Mouse (Mus musculus): ENCODE measurements around the gene Ralgps1. TPM values are rescaled to one million over a fixed set of nuclear protein-coding genes. Genes with fewer than 3 reads are reported as not detected.

Gene Ralgps1
- polyA plus RNA-seq, 1 experiment: 5.9 TPM

DNA sequence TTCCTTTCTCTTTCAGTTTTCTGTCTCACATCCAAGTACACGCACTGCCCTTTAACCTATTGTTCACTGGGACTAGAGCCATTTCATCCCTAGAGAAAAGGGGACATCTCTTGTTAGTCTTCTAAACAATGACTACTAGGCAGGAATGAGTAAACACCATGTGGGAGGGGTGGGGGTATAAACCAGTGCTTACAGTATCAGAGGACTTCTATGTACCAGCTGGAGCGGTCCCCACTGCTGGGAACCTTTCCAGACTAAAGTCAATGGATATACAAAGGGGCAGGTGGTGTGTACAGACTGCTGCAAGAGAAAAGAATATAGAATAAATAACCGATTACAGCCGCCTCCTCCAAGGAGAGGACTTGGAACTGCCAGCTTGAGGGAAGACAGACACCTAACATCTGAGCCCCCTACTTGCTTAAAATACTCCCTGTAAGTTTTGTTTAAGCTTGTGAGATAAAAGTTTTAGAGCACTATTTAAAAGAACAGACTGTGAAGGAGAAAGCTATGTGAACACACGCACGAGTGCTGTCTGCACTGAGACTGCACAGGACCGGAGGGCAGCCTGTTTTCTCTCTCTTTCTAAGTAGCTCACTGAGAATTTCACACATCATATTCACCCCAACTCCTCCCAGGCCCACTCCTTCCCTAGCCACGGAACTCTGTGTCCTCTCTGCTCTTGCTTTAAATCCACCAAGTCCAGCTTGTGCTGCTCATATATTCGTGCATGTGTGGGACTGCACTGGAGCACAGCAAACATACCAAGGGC lies 5.4 kb downstream of the Ralgps1 start:
- DNase-seq: no peak
- Histone ChIP-seq H3K4me1 (ENCODE audit: control insufficient read depth, insufficient read depth, low read length) (no peaks in the 10 kb centered on the region; the same call in 1 of the 2 replicates), H3K4me3 (replicated peaks; ENCODE audit: extremely low read depth, low read depth, low read length) (no peak overlapping the region)
- 51% methylated on average over 9 of the region's 9 CpGs for WGBS
- TF ChIP-seq CTCF (IDR thresholded peaks at IDR 0.05; ENCODE audit: insufficient read depth, low read length): no peak
- no peak for TF ChIP-seq POLR2A (IDR thresholded peaks at IDR 0.05; ENCODE audit: borderline replicate concordance, extremely low read depth, low read depth, low read length)

- Histone ChIP-seq H3K4me3 (replicated peaks; ENCODE audit: extremely low read depth, low read depth, low read length) (no peak overlapping the region), H3K4me1 (ENCODE audit: control insufficient read depth, insufficient read depth, low read length) (no peaks in the 10 kb centered on the region; the same call in 1 of the 2 replicates)
- no peak for TF ChIP-seq CTCF (IDR thresholded peaks at IDR 0.05; ENCODE audit: insufficient read depth, low read length)
- TF ChIP-seq POLR2A (IDR thresholded peaks at IDR 0.05; ENCODE audit: borderline replicate concordance, extremely low read depth, low read depth, low read length): no peak
- WGBS: 89% methylated on average over 4 of the region's 4 CpGs
- DNase-seq: no peak
These were observed 6.6 kb downstream of the Ralgps1 start for GRCm38 (mm10) chr2:33364656-33365055.

DNA sequence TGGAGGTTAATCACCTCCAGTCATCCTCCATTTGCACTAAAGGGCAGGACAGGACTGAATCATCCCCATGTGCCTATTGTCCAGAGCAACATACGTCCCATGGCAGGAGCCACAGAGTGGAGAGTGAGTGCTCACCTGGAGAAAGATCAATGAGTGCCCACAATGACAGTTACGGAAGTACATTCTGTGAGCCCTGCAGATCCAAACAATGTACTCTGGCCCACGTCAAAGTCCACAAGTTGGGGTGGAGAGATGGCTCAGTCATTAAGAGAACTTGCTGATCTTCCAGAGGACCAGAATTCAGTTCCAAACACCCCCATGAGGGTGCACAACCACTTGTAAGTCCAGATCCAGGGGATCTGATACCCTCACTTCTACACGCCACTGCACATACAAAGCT lies 7.4 kb downstream of the Ralgps1 start:
- 97% methylated on average over 4 of the region's 4 CpGs for WGBS
- no peak for TF ChIP-seq CTCF (IDR thresholded peaks at IDR 0.05; ENCODE audit: insufficient read depth, low read length)
- TF ChIP-seq POLR2A (IDR thresholded peaks at IDR 0.05; ENCODE audit: borderline replicate concordance, extremely low read depth, low read depth, low read length): no peak
- no peaks in the 10 kb centered on the region; the same call in 1 of the 2 replicates for H3K4me1 ChIP-seq (ENCODE audit: control insufficient read depth, insufficient read depth, low read length)
- no peak overlapping the region for H3K4me3 ChIP-seq (replicated peaks; ENCODE audit: extremely low read depth, low read depth, low read length)
- DNase-seq: no peak

DNA sequence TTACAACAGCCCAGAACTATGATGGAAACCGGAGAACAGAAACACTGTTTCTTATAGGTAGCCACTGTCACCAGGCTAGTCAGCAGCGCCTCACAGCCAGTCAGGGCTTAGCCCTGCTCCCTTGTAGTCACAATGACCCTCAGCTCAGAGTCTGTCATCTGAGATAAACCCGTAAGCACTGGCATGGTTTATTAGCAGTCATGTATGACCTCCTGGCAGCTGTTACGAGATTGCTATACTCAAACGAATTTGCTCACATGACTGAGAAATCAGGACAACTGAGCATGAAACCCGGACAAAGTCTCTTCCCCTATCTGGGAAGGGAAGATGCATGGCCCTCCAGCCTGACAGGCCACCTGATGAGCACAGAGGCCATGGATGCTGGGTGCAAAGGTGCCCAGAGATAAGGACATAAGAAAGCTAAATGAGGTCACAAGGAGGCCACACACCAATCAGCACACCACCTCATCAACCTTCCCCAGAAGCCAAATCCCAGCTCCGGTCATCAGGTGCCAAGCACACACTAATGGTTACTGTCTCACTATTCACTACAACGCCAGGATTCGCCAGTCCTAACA lies 10.1 kb downstream of the Ralgps1 start:
- H3K4me3 ChIP-seq (replicated peaks; ENCODE audit: extremely low read depth, low read depth, low read length): no peak overlapping the region
- DNase-seq: no peak
- TF ChIP-seq CTCF (IDR thresholded peaks at IDR 0.05; ENCODE audit: insufficient read depth, low read length) (no peak), POLR2A (IDR thresholded peaks at IDR 0.05; ENCODE audit: borderline replicate concordance, extremely low read depth, low read depth, low read length) (no peak)
- 68% methylated on average over 9 of the region's 9 CpGs for WGBS
- H3K4me1 ChIP-seq (ENCODE audit: control insufficient read depth, insufficient read depth, low read length): no peaks in the 10 kb centered on the region; the same call in 1 of the 2 replicates

- DNase-seq: no peak
- 75% methylated on average over 3 of the region's 3 CpGs for WGBS
- no peak for TF ChIP-seq POLR2A (IDR thresholded peaks at IDR 0.05; ENCODE audit: borderline replicate concordance, extremely low read depth, low read depth, low read length)
- TF ChIP-seq CTCF (IDR thresholded peaks at IDR 0.05; ENCODE audit: insufficient read depth, low read length): no peak
These were observed 10.7 kb downstream of the Ralgps1 start for GRCm38 (mm10) chr2:33360564-33360963.

GRCm38 (mm10) chr2:33359184-33359583 lies 12.1 kb downstream of the Ralgps1 start:
- 83% methylated on average over 8 of the region's 8 CpGs for WGBS
- Histone ChIP-seq H3K4me1 (ENCODE audit: control insufficient read depth, insufficient read depth, low read length) (no peaks in the 10 kb centered on the region), H3K4me3 (replicated peaks; ENCODE audit: extremely low read depth, low read depth, low read length) (no peak overlapping the region)
- no peak for DNase-seq
- TF ChIP-seq POLR2A (IDR thresholded peaks at IDR 0.05; ENCODE audit: borderline replicate concordance, extremely low read depth, low read depth, low read length): no peak
- TF ChIP-seq CTCF (IDR thresholded peaks at IDR 0.05; ENCODE audit: insufficient read depth, low read length): no peak

More at GRCm38 (mm10) chr2:33360564-33360963, 10.7 kb downstream of the Ralgps1 start:
- no peak overlapping the region for H3K4me3 ChIP-seq (replicated peaks; ENCODE audit: extremely low read depth, low read depth, low read length)
- H3K4me1 ChIP-seq (ENCODE audit: control insufficient read depth, insufficient read depth, low read length): no peaks in the 10 kb centered on the region

GRCm38 (mm10) chr2:33357250-33357838 lies 13.9 kb downstream of the Ralgps1 start:
- TF ChIP-seq CTCF (IDR thresholded peaks at IDR 0.05; ENCODE audit: insufficient read depth, low read length) (no peak), POLR2A (IDR thresholded peaks at IDR 0.05; ENCODE audit: borderline replicate concordance, extremely low read depth, low read depth, low read length) (no peak)
- Histone ChIP-seq H3K4me3 (replicated peaks; ENCODE audit: extremely low read depth, low read depth, low read length) (no peak overlapping the region), H3K4me1 (ENCODE audit: control insufficient read depth, insufficient read depth, low read length) (no peaks in the 10 kb centered on the region)
- no peak for DNase-seq
- WGBS: 71% methylated on average over 7 of the region's 7 CpGs

GRCm38 (mm10) chr2:33355558-33355957 lies 15.7 kb downstream of the Ralgps1 start:
- WGBS: 65% methylated on average over 6 of the region's 6 CpGs
- DNase-seq: no peak
- Histone ChIP-seq H3K4me1 (ENCODE audit: control insufficient read depth, insufficient read depth, low read length) (no peaks in the 10 kb centered on the region), H3K4me3 (replicated peaks; ENCODE audit: extremely low read depth, low read depth, low read length) (no peak overlapping the region)
- TF ChIP-seq CTCF (IDR thresholded peaks at IDR 0.05; ENCODE audit: insufficient read depth, low read length) (no peak), POLR2A (IDR thresholded peaks at IDR 0.05; ENCODE audit: borderline replicate concordance, extremely low read depth, low read depth, low read length) (no peak)

- no peak for TF ChIP-seq POLR2A (IDR thresholded peaks at IDR 0.05; ENCODE audit: borderline replicate concordance, extremely low read depth, low read depth, low read length)
- 56% methylated on average over 5 of the region's 5 CpGs for WGBS
- Histone ChIP-seq H3K4me3 (replicated peaks; ENCODE audit: extremely low read depth, low read depth, low read length) (no peak overlapping the region), H3K4me1 (ENCODE audit: control insufficient read depth, insufficient read depth, low read length) (no peaks in the 10 kb centered on the region)
- no peak for DNase-seq
These were observed 17.9 kb downstream of the Ralgps1 start for GRCm38 (mm10) chr2:33353432-33353831.

All from lung, adult 2 months (tissue).